Mouse (Mus musculus): ENCODE results near the gene Rhd. TPM values are rescaled to one million over a fixed set of nuclear protein-coding genes. Genes with fewer than 3 reads are reported as not detected.

The Rhd gene
- polyA plus RNA-seq (2012; rRNA removed): 0.12 and 0.13 TPM in 2 replicates

GRCm38 (mm10) chr4:134863937-134864729 lies at the start of gene Rhd:
Gene Rhd, plus strand, starts transcription at chr4:134864536.

DNA sequence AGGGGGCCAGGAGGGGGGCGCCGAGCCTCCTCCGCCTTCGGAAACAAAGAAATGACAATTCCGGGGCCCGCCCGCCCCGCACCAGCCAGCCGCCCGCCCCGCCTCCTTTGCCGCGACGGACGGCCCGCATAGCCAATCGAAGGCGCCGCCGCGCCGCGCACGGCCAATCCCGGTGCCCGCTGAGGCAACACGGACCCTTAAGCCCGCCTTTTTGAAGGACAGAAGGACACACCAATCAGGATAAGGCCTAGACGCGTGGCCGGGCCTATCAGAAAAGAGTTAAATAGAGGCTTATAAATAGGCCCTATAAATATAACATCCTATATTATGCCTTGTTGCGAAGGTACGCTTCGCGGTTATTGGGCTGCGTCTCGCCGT lies 11.1 kb upstream of the Rhd start, which contains the start of gene Maco1:
TSS of gene Maco1 (minus strand) at position 87 of the 378 bp plus-strand sequence.

GRCm38 (mm10) chr4:134914864-134915209 lies 50.5 kb downstream of the Rhd start, which contains the start of gene Tmem50a:
Gene Tmem50a, minus strand, starts transcription at chr4:134915024.

GRCm38 (mm10) chr4:134923258-134924018 lies 59.1 kb downstream of the Rhd start, which contains the start of gene Rsrp1:
Gene Rsrp1, plus strand, starts transcription at chr4:134923592.

DNA sequence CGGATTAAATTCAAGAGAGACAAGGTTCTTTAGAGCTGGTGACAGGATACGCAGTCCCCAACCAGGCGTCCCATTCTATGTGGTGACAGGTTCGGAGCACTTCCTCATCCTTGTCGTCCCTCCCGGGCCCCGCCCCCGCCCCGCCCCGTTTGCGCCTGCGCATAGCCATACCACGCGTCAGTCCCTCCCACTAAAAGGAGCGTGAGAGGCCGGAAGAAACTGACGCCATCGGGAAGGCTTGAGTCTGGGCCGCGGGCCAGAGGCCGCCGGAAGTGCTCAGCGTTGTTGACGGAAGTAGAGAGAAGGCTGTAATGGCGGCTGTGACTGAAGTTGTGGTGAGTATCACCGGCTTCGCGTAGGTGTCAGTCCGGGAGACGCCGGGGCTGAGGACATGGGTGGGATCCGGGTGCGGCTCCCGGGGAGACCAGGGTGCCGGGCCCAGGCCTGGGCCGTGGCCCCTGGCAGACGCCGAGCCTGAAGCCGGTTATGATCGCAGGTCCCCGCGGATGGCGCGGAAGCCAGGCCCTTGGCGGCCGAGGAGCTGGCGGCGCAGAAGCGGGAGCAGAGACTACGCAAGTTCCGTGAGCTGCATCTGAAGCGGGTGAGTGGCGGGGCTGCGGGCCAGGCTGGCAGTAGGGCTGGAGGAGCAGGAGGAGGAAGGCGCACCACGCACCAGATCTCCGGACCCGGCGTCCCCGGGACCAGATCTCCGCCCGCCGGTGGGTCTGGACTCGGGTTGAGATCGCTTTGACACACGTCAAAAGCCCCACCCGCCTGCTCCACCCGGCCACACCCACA lies 66.5 kb downstream of the Rhd start, which contains the start of gene Syf2:
TSS of gene Syf2 (plus strand) at position 215 of the 798 bp plus-strand sequence.

Other genes with a start within 250 kb of the Rhd start
- gene Man1c1, start 160.2 kb upstream of the Rhd start, polyA plus RNA-seq (2012; rRNA removed): 2.3 and 3.2 TPM in 2 replicates
- gene Ldlrap1, start 96.5 kb upstream of the Rhd start, polyA plus RNA-seq (2012; rRNA removed): 5.3 and 6.1 TPM in 2 replicates
- 3.1 and 5.1 TPM in 2 replicates for gene Maco1, start 11.2 kb upstream of the Rhd start, polyA plus RNA-seq (2012; rRNA removed)
- 31.5 and 36.9 TPM in 2 replicates for gene Tmem50a, start 50.5 kb downstream of the Rhd start, polyA plus RNA-seq (2012; rRNA removed)
- 364 and 897 TPM in 2 replicates for gene Rsrp1, start 59.1 kb downstream of the Rhd start, polyA plus RNA-seq (2012; rRNA removed)
- 4.2 and 4.4 TPM in 2 replicates for gene Syf2, start 66.4 kb downstream of the Rhd start, polyA plus RNA-seq (2012; rRNA removed)